Mouse (Mus musculus): ENCODE measurements at regions not wholly inside any gene's neighbourhood (a gene's known extent, or its start where the extent isn't known, plus 50 kb on each side); places are given as distances from the start of the nearest gene placed in this dataset.

GRCm38 (mm10) chrY:89267946-89268345 is 215.3 kb downstream of the Gm21294 start:
- peak; percentile 1 for DNase-seq

Measured in kidney, postnatal 10 days (tissue).